Mouse (Mus musculus) testis, adult 2 months (tissue): ENCODE data around the gene Syt5.

Experiments
- CTCF ChIP-seq: fragments of 200-500 bp; IDR thresholded peaks from 2 replicates; pipeline ENCODE4 v1.5.1; 2012; ENCODE audit warnings: low read depth, mild to moderate bottlenecking, inconsistent platforms, low read length, moderate library complexity; ENCODE audit not compliant: control insufficient read depth, insufficient read depth, insufficient replicate concordance
- POLR2A ChIP-seq: fragments of 200-500 bp; IDR thresholded peaks from 2 replicates; pipeline ENCODE4 v1.6.1; 2012; ENCODE audit warnings: low read depth, mild to moderate bottlenecking, inconsistent platforms, low read length, moderate library complexity; ENCODE audit not compliant: control insufficient read depth

DNA sequence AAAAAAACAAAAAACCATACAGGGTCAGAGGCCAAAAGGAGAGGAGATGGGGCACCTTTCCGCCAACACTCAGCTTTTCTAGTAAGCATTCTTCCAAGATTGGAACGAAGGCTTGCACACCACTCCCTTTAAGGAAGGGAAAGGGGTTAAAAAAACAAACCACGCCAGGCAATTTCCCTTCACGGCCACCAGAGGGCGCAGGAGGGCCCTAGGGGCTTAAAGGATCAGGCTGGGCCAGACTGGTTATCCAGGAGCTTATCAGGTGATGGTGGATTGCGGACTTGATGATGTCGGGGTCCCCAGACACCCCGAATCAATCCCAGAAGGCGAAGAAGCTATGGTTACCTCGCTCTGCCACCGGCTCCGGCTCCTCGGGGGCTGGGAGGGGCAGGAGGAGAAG lies 34.1 kb downstream of the Syt5 start:
- TF ChIP-seq POLR2A (no peak), CTCF (peak; percentile 89)
